Mouse (Mus musculus) B cell, adult 2 months (primary cell): ENCODE data around the gene Anapc2.

Experiments used
- DNase-seq, 2 experiments: peaks; one replicate each; pipeline ENCODE4 v3.0.0; 2022

Gene Anapc2

GRCm38 (mm10) chr2:25273010-25273409 is 732 bp downstream of the Anapc2 start:
- no peak for DNase-seq

- DNase-seq = peak; percentile 92 to 95
Measured at GRCm38 (mm10) chr2:25278928-25279882, 6.9 kb downstream of the Anapc2 start.

GRCm38 (mm10) chr2:25285551-25285950 is 13.3 kb downstream of the Anapc2 start:
- no peak for DNase-seq

DNA sequence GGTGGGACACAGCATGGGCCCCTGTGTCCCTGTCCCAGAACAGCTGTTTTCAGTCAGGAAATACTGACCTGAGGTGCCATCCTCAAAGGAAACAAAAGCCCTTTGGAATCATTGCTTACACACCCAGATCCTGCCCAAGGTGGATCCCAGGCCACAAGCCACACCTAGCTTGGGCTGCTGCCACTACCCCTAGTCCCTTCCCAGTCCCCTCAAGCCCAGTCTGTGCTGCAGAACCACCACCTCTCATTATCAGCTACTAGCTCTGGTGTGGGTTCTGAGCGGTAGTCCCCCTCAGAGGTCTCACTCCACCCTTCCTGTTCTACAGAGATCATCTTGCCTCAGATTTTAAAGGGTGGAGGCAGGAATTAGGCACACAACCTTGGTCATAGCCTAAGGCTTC is 14.0 kb downstream of the Anapc2 start:
- DNase-seq = no peak

GRCm38 (mm10) chr2:25286837-25287636 is 14.8 kb downstream of the Anapc2 start:
- no peak for DNase-seq

DNA sequence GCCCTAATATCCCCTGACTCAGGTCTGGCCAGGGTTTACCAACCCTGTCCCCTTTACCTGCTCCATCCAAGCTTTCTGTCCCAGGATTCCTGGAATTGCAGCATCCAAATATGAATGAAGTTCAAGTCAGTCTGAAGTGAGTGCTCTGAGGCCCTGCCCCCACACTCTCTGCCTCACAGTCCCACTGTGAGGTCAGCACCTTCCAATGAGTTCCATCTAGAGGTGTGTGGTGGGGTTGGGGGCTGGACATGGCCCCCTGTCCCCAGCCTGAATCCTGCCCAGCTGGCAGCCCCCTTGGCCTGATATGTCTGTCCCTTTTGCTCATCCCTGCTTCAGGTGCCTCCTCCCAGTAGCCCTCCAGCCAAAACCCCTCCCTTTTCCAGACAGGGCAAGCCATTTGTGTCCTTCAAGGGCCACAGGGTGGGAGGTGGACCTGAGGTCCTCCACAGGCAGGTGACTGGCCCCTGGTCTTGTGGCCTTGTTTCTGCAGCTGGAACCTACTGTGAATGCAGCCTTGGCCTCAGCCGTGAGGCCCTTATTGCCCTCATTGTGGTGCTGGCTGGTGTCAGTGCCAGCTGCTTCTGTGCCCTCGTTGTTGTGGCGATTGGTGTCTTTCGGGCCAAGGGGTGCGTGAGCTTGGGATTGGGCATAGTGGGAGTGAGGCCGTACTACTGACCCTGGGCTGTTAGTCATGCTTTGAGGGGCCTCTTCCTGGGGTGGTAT is 15.8 kb downstream of the Anapc2 start, which contains the start of gene Tmem210:
Tmem210 (plus strand) TSS at position 219 of the 723 bp plus-strand sequence.
- no peak for DNase-seq

DNA sequence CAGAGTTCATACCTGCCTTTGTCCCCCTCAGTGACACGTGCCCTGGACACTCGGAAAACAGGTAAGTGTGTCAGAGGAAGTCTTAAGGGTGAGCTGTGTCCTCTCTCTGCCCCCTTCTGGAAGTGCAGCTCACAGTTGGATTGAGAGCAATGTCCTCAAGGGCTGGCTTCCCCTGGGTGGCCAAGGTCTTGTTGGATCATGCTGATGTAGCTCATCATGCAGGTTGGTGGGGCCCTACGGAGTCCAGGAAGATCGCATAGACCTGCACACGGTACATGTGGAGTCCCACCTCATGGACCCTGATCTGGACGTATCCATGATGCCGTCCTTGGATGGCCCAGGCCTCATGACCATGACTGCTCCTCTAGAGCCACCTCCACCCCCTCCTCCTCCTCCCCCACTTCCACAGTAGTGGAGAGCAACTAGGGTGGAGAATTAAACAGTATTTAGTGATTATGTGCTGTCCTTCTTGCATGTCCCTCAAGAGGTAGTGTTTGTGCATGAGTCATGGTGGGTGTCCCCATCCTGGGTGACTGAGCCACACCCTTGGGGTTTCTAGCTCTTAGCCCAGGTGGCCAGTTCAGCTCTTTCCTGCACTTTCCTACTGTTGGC is 16.6 kb downstream of the Anapc2 start:
- DNase-seq = no peak

DNA sequence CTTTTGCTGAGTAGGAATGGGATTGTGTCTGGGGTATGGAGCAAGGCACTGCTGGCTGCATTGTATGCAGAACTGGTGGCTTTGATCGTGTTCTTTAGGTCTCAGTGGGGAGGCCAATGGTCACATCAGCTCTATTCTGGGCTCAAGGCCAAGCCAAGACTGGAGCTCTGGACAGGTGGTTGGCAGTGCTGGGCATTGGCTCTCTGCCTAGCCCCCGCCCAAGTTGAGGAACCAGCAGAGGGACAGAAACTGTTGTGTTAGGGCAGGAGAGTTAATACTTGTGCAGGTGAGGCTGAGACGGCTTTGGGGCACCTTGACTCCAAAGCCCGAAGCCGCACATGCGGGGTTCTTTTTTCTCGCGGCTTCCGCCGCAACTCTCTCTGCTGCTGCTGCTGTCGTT is 17.4 kb downstream of the Anapc2 start, which contains the start of gene Lrrc26:
Lrrc26 (plus strand) TSS at position 265 of the 400 bp plus-strand sequence.
- DNase-seq = no peak

- DNase-seq = no peak
Measured at GRCm38 (mm10) chr2:25290101-25290815, 18.0 kb downstream of the Anapc2 start.

DNA sequence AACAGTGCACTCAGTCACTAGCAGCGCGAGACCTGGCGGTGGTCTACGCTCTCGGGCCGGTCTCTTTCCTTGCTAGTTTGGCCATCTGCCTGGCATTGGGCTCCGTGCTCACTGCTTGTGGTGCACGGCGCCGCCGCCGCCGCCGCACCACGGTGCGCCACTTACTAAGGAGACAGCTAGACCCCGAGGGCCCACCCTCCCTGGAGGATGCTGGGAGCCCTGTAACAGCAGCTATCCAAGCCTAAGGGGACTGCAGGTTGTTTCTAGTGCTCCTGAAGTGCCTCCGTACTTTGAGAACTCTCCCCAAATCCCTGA is 18.5 kb downstream of the Anapc2 start:
- DNase-seq = no peak

DNA sequence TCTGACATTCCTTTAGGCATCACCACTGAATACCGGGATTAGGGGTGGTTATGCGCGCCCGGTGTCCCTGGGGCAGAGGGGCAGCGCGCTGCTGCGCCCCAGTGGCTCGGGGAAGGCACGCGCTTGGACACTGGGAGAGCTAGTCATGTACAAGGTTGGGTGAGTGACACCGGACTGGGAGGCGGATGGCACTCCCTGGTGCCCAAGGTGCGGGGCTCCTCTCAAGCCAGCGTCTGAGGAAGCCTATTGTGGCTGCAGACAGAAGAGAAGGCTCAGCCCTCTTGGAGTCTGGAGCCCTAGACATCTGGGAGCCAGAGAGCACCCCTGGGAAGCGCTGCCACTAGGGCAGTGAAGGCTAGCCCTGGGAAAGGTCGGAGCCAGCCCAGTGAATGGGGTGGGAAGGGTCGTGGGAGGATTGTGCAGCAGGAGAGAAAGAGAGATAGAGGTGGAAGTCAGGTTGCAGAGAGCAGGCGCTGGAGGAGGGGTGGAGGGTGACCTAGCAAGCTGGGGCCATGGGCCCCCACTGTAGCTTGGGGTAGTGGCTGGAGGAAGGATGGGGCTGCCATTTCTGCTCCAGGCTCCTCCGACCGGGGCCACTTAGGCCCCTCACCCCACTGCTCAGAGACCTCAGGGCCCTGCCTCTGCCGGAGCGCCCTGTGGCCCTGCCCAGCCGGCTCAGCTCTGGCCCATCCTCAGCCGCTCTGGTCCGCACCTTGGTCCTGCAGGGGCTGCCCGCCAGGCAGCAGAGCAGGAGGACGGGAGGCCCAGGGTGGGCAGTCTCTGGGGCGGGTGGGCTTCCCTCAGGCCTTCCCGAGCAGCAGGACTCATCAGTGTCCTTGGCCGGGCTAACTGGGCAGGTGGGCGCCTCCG is 19.1 kb downstream of the Anapc2 start:
- no peak for DNase-seq

GRCm38 (mm10) chr2:25292054-25292544 is 19.8 kb downstream of the Anapc2 start:
- DNase-seq = no peak

DNA sequence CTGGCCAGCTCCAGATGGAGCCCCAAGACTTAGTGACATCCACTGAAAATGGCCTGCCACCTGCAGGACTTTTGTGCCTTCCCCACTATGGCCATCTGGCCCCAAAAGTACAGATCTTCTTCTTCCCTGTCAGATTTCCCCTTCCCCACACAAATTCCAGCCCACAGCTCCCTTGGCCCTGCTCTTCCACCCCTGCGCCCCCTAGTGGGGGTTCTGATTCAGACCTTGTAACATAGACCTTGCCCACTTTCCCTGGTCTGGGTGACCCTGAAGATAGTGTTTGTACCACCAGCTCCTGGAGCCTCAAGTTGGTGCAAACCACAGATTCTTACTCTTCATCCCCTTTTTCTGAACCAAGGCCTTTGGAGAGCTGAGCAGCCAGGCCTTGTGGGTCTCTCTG is 20.6 kb downstream of the Anapc2 start:
- DNase-seq = peak; percentile 88

DNA sequence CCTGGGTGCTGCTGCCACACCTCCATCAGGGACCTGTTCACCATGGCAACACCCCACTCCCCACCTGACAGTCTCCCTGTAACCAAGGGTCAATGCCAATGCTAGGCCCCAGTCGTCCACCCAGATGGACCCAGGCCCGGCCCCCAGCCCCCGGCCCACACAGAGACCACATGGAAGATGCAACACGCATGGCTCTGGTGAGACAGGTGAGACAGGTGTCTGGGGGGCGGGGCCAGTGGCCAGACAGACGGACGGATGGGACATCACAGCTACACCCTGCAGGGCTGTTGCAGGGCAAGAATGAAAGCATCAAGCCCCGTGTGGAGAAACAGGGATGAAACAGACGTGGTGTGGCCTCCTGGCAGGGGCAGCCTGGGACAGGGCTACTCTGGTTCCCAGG is 21.4 kb downstream of the Anapc2 start:
- DNase-seq = no peak

GRCm38 (mm10) chr2:25297093-25297492 is 24.8 kb downstream of the Anapc2 start:
- DNase-seq = no peak

DNA sequence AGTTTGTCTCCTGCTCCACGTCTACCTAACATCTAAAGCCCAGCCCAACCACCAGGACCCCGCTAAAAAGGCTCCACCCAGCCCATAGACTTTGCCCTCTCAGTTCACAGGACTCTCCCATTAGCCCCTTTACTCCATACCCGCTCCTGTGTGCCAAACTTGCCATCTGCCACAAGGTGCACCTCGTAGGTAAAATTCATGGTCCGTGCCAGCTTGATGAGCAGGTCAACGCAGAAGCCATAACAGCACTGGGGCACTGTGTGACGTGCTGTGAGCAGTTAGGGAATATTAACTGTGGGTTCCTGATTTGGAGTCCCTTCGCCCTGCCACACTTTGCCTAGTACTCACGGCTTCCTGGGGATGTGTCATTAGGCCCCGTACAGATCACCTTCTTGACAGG is 25.8 kb downstream of the Anapc2 start:
- DNase-seq = no peak

GRCm38 (mm10) chr2:25303452-25303851 is 31.2 kb downstream of the Anapc2 start:
- DNase-seq = no peak

DNA sequence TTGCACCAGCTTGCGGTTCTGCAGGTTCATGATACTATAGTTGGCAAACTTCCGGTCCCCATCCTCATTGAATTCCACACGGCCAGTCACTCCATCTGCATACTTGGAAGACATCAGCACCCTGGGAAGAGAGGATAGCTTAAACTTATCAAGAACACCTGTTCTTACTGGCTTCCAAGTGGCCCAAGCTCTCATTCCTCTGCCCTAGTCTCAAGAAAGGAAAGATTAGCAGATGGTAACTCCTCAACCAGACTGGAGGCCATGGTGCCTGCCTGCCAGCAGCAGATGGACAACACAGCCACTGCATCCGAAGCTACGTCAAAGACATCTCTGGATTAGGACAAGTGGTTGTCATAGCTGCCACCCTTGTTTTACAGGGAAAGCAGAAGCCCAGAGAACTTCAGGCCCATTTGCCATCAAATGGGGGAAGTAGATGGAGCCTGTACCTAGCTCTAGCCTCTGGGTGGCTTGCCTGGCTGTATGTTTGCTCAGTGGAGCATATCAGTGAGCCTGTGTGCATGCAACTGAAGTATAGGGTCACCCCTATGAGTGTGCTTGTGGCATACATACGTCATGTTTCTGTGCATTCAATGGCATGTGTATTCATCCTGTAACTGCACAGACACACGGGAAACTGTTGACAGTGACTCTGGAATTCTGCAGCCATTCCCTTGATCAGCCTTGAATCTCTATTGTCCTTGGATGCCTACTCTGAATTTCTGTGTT is 31.8 kb downstream of the Anapc2 start:
- DNase-seq = no peak

GRCm38 (mm10) chr2:25304657-25305541 is 32.6 kb downstream of the Anapc2 start:
- peak; percentile 60 to 65 for DNase-seq
